Comparison of ENCODE assay signal across 8 mouse cellular contexts in the genomic region with DNA sequence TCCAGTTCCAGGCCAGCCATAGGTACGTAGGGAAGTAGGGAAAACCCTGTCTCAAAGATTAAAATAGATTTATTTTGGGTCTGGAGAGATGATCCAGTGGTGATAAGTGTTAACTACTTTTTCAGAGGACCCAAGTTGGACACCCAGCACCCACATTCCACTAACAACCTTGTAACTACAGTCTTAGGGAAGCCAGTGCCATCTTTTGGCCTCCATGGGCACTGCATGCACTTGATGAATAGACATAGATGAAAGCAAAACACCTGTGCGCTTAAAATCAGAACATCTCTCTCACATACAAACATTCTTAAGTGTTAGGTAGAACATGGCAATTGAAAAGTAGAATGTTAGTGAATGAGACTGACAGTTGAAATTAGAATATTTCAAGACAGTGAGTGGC. TPM values are rescaled to one million over a fixed set of nuclear protein-coding genes. Genes with fewer than 3 reads are reported as not detected.
DNase-seq lines count a peak whose midpoint lies in the region; ATAC-seq and TF ChIP-seq lines count a peak whose summit lies in the region.

No protein-coding gene starts in this region.

- 95% methylated on average over 2 of the region's 2 CpGs for WGBS in forebrain, embryonic 14.5 days
- 100% methylated on average over 2 of the region's 2 CpGs for WGBS in limb, embryonic 13.5 days
- WGBS in stomach, embryonic 15.5 days = 95% methylated on average over 2 of the region's 2 CpGs

- H3K79me2 ChIP-seq in MEL (ENCODE audit: control insufficient read depth, insufficient read depth, low read length, poor library complexity) = peaks cover 53% of the 10 kb centered on the region

- H3K27ac ChIP-seq in MEL (ENCODE audit: control insufficient read depth, low read depth, low read length) = no peak overlapping the region
- H3K27ac ChIP-seq in forebrain, embryonic 14.5 days (ENCODE audit: low read depth, low read length) = no peak overlapping the region
- no peak overlapping the region for H3K27ac ChIP-seq in limb, embryonic 13.5 days
- H3K27ac ChIP-seq in stomach, embryonic 15.5 days = no peak overlapping the region

- ATAC-seq in forebrain, embryonic 14.5 days = no peak
- no peak for ATAC-seq in limb, embryonic 13.5 days (ENCODE audit: low FRiP score, low read depth)
- no peak for ATAC-seq in stomach, embryonic 15.5 days (ENCODE audit: insufficient read depth, low FRiP score, low read depth)
- ATAC-seq in erythroid progenitor cell, adult 5-6 weeks (replicated peaks; ENCODE audit: low FRiP score, poor library complexity, severe bottlenecking) = no peak

- peaks cover 3 to 19% of the 10 kb centered on the region in 2 experiments; a peak in 1 of 4 replicates for H3K4me1 ChIP-seq in MEL (ENCODE audit: control insufficient read depth in 1 of 2, insufficient read depth in 2 of 2, low read length in 2 of 2)
- H3K4me1 ChIP-seq in forebrain, embryonic 14.5 days (ENCODE audit: control insufficient read depth, insufficient read depth, low read length) = peaks cover 17% of the 10 kb centered on the region
- peaks cover 32% of the 10 kb centered on the region for H3K4me1 ChIP-seq in limb, embryonic 13.5 days
- peaks cover 19% of the 10 kb centered on the region for H3K4me1 ChIP-seq in stomach, embryonic 15.5 days

- no peak for TF ChIP-seq EP300 in MEL (IDR thresholded peaks at IDR 0.05; ENCODE audit: low read depth in 1 of 2, low read length in 2 of 2)

- H3K36me3 ChIP-seq in MEL (ENCODE audit: control insufficient read depth in 1 of 2, insufficient read depth in 2 of 2, low read length in 2 of 2) = peaks cover 21 to 50% of the 10 kb centered on the region in 2 experiments
- peaks cover 50% of the 10 kb centered on the region for H3K36me3 ChIP-seq in forebrain, embryonic 14.5 days (ENCODE audit: control insufficient read depth, insufficient read depth, low read length)
- H3K36me3 ChIP-seq in limb, embryonic 13.5 days = peaks cover 58% of the 10 kb centered on the region
- peaks cover 37% of the 10 kb centered on the region for H3K36me3 ChIP-seq in stomach, embryonic 15.5 days

- H3K9me3 ChIP-seq in MEL (replicated peaks; ENCODE audit: insufficient read depth, low read length) = no peaks in the 10 kb centered on the region
- H3K9me3 ChIP-seq in forebrain, embryonic 14.5 days (replicated peaks; ENCODE audit: control insufficient read depth, low read length) = no peaks in the 10 kb centered on the region
- H3K9me3 ChIP-seq in limb, embryonic 13.5 days = no peaks in the 10 kb centered on the region; the same call in 1 of the 2 replicates
- no peaks in the 10 kb centered on the region for H3K9me3 ChIP-seq in stomach, embryonic 15.5 days

- peak; percentile 35 to 63 (median 53) for TF ChIP-seq CTCF in MEL (IDR thresholded peaks at IDR 0.05 in 2 of 3, conservative IDR thresholded peaks at IDR 0.05 in 1 of 3; ENCODE audit: control insufficient read depth in 1 of 3, insufficient read depth in 1 of 3, low read depth in 2 of 3, low read length in 3 of 3, poor library complexity in 1 of 3, severe bottlenecking in 1 of 3)

- peak; percentile 53 for TF ChIP-seq RAD21 in MEL (IDR thresholded peaks at IDR 0.05; ENCODE audit: low read depth, low read length)

- peak overlapping the region in 1 of 2 experiments; percentile 98; a peak in 2 of 4 replicates for H3K4me3 ChIP-seq in MEL (ENCODE audit: control insufficient read depth in 1 of 2, insufficient read depth in 1 of 2, low read depth in 2 of 2, low read length in 2 of 2)
- H3K4me3 ChIP-seq in forebrain, embryonic 14.5 days (ENCODE audit: low read depth, low read length) = peak overlapping the region; percentile 78; the same call in 1 of the 2 replicates
- peak overlapping the region; percentile 95; the same call in 1 of the 2 replicates for H3K4me3 ChIP-seq in limb, embryonic 13.5 days
- peak overlapping the region; percentile 96; the same call in 1 of the 2 replicates for H3K4me3 ChIP-seq in stomach, embryonic 15.5 days (replicated peaks)

- DNase-seq in kidney, adult 11 months = peak; percentile 7
- no peak for DNase-seq in kidney, postnatal 14 days
- peak; percentile 67 for DNase-seq in MEL (ENCODE audit: low read depth, low spot score)
- no peak for DNase-seq in forebrain, embryonic 14.5 days (ENCODE audit: low spot score)
- DNase-seq in layer of hippocampus, adult 9-10 months (ENCODE audit: low spot score) = no peak

- peak overlapping the region; percentile 69 for H3K4me2 ChIP-seq in forebrain, embryonic 14.5 days (ENCODE audit: low read length)
- peak overlapping the region; percentile 89 for H3K4me2 ChIP-seq in limb, embryonic 13.5 days (replicated peaks)
- peak overlapping the region; percentile 72 for H3K4me2 ChIP-seq in stomach, embryonic 15.5 days

- no peak overlapping the region for H3K9ac ChIP-seq in MEL (ENCODE audit: control insufficient read depth, low read depth, low read length, poor library complexity, severe bottlenecking)
- H3K9ac ChIP-seq in forebrain, embryonic 14.5 days (ENCODE audit: low read length) = no peak overlapping the region
- H3K9ac ChIP-seq in limb, embryonic 13.5 days = peak overlapping the region; percentile 95; the same call in 1 of the 2 replicates
- no peak overlapping the region for H3K9ac ChIP-seq in stomach, embryonic 15.5 days

- TF ChIP-seq POLR2A in MEL (IDR thresholded peaks at IDR 0.05; ENCODE audit: control insufficient read depth in 1 of 2, insufficient read depth in 1 of 2, low read depth in 1 of 2, low read length in 2 of 2, poor library complexity in 1 of 2) = no peak

- H3K27me3 ChIP-seq in MEL (ENCODE audit: control insufficient read depth in 1 of 2, insufficient read depth in 2 of 2, low read length in 2 of 2) = no peaks in the 10 kb centered on the region
- no peaks in the 10 kb centered on the region for H3K27me3 ChIP-seq in forebrain, embryonic 14.5 days (replicated peaks; ENCODE audit: control insufficient read depth, insufficient read depth, low read length)
- no peaks in the 10 kb centered on the region for H3K27me3 ChIP-seq in limb, embryonic 13.5 days
- H3K27me3 ChIP-seq in stomach, embryonic 15.5 days (replicated peaks) = no peaks in the 10 kb centered on the region

RNA-seq across cellular contexts. Expression of gene Atp5f1, which starts 0.8 kb away (rescaled TPM):
- total RNA-seq in MEL (2012; rRNA removed) = 309 and 313 TPM in 2 replicates
- 100 to 1,000 TPM in 1 of 2 experiments, not detected in 1; 344 TPM for polyA plus RNA-seq in MEL (2012; ENCODE audit: insufficient read depth in 1 of 2, insufficient read length in 2 of 2, low read depth in 1 of 2, low replicate concordance in 2 of 2, missing spikeins in 1 of 2)
- 552 and 581 TPM in 2 replicates for polyA plus RNA-seq in forebrain, embryonic 14.5 days (2014; fragmentation: Nextera tagmentation; extraction: Ambion mirVana)
- 456 and 469 TPM in 2 replicates for polyA plus RNA-seq in limb, embryonic 13.5 days (2015; fragmentation: Nextera tagmentation; extraction: Ambion mirVana)
- 479 and 520 TPM in 2 replicates for polyA plus RNA-seq in stomach, embryonic 15.5 days (2015; fragmentation: Nextera tagmentation; extraction: Ambion mirVana)
- 263 and 304 TPM in 2 replicates for total RNA-seq in erythroid progenitor cell, adult 5-6 weeks (2015; ENCODE audit: low replicate concordance)
- total RNA-seq in erythroid progenitor cell, adult 5-6 weeks (2017; ENCODE audit: low replicate concordance) = 199 and 322 TPM in 2 replicates

RNA-seq across cellular contexts. Expression of gene Wdr77, which starts 1.5 kb away (rescaled TPM):
- 103 and 116 TPM in 2 replicates for total RNA-seq in MEL (2012; rRNA removed)
- 100 to 1,000 TPM in 1 of 2 experiments, not detected in 1; 204 TPM for polyA plus RNA-seq in MEL (2012; ENCODE audit: insufficient read depth in 1 of 2, insufficient read length in 2 of 2, low read depth in 1 of 2, low replicate concordance in 2 of 2, missing spikeins in 1 of 2)
- polyA plus RNA-seq in forebrain, embryonic 14.5 days (2014; fragmentation: Nextera tagmentation; extraction: Ambion mirVana) = 87.5 and 88.2 TPM in 2 replicates
- 114 and 119 TPM in 2 replicates for polyA plus RNA-seq in limb, embryonic 13.5 days (2015; fragmentation: Nextera tagmentation; extraction: Ambion mirVana)
- 118 and 125 TPM in 2 replicates for polyA plus RNA-seq in stomach, embryonic 15.5 days (2015; fragmentation: Nextera tagmentation; extraction: Ambion mirVana)
- total RNA-seq in erythroid progenitor cell, adult 5-6 weeks (2015; ENCODE audit: low replicate concordance) = 11.5 and 17.6 TPM in 2 replicates
- 8.7 and 10.1 TPM in 2 replicates for total RNA-seq in erythroid progenitor cell, adult 5-6 weeks (2017; ENCODE audit: low replicate concordance)

RNA-seq across cellular contexts. Expression of gene Ovgp1, which starts 12.8 kb away (rescaled TPM):
- total RNA-seq in MEL (2012; rRNA removed) = 0.62 and 0.65 TPM in 2 replicates
- polyA plus RNA-seq in MEL (2012; ENCODE audit: insufficient read depth in 1 of 2, insufficient read length in 2 of 2, low read depth in 1 of 2, low replicate concordance in 2 of 2, missing spikeins in 1 of 2) = 1 to 10 TPM in 1 of 2 experiments, not detected in 1; 2.2 TPM
- 1.9 and 2.6 TPM in 2 replicates for polyA plus RNA-seq in forebrain, embryonic 14.5 days (2014; fragmentation: Nextera tagmentation; extraction: Ambion mirVana)
- 1.5 TPM in 2 replicates for polyA plus RNA-seq in limb, embryonic 13.5 days (2015; fragmentation: Nextera tagmentation; extraction: Ambion mirVana)
- polyA plus RNA-seq in stomach, embryonic 15.5 days (2015; fragmentation: Nextera tagmentation; extraction: Ambion mirVana) = 0.86 and 1.2 TPM in 2 replicates
- total RNA-seq in erythroid progenitor cell, adult 5-6 weeks (2015; ENCODE audit: low replicate concordance) = 5.0 and 9.4 TPM in 2 replicates
- 0.30 and 3.9 TPM in 2 replicates for total RNA-seq in erythroid progenitor cell, adult 5-6 weeks (2017; ENCODE audit: low replicate concordance)

RNA-seq across cellular contexts. Expression of gene I830077J02Rik, which starts 28.2 kb away (rescaled TPM):
- total RNA-seq in MEL (2012; rRNA removed) = 2.8 and 5.9 TPM in 2 replicates
- polyA plus RNA-seq in MEL (2012; ENCODE audit: insufficient read depth in 1 of 2, insufficient read length in 2 of 2, low read depth in 1 of 2, low replicate concordance in 2 of 2, missing spikeins in 1 of 2) = 1 to 10 TPM in 1 of 2 experiments, not detected in 1; 9.4 TPM
- polyA plus RNA-seq in forebrain, embryonic 14.5 days (2014; fragmentation: Nextera tagmentation; extraction: Ambion mirVana) = 0.36 TPM in 1 of 2 replicates, not detected in the other
- polyA plus RNA-seq in limb, embryonic 13.5 days (2015; fragmentation: Nextera tagmentation; extraction: Ambion mirVana) = 0.38 and 0.55 TPM in 2 replicates
- polyA plus RNA-seq in stomach, embryonic 15.5 days (2015; fragmentation: Nextera tagmentation; extraction: Ambion mirVana) = 1.4 and 2.1 TPM in 2 replicates
- total RNA-seq in erythroid progenitor cell, adult 5-6 weeks (2015; ENCODE audit: low replicate concordance) = 9.4 and 12.2 TPM in 2 replicates
- total RNA-seq in erythroid progenitor cell, adult 5-6 weeks (2017; ENCODE audit: low replicate concordance) = 1.4 and 3.4 TPM in 2 replicates

RNA-seq across cellular contexts. Expression of gene Pifo, which starts 53.7 kb away (rescaled TPM):
- not detected in 2 replicates for total RNA-seq in MEL (2012; rRNA removed)
- not detected for polyA plus RNA-seq in MEL (2012; ENCODE audit: insufficient read depth in 1 of 2, insufficient read length in 2 of 2, low read depth in 1 of 2, low replicate concordance in 2 of 2, missing spikeins in 1 of 2)
- 7.8 and 8.3 TPM in 2 replicates for polyA plus RNA-seq in forebrain, embryonic 14.5 days (2014; fragmentation: Nextera tagmentation; extraction: Ambion mirVana)
- polyA plus RNA-seq in limb, embryonic 13.5 days (2015; fragmentation: Nextera tagmentation; extraction: Ambion mirVana) = not detected in 2 replicates
- polyA plus RNA-seq in stomach, embryonic 15.5 days (2015; fragmentation: Nextera tagmentation; extraction: Ambion mirVana) = 0.19 TPM in 1 of 2 replicates, not detected in the other
- not detected in 2 replicates for total RNA-seq in erythroid progenitor cell, adult 5-6 weeks (2015; ENCODE audit: low replicate concordance)
- total RNA-seq in erythroid progenitor cell, adult 5-6 weeks (2017; ENCODE audit: low replicate concordance) = not detected in 2 replicates

Comparison
In these comparisons a context has a peak if more than half of its experiments do, and no peak if none do; other contexts are left out.
1. DNase-seq: peak in kidney, adult 11 months (single experiment) and MEL (single experiment); none in kidney, postnatal 14 days (single experiment), forebrain, embryonic 14.5 days (single experiment) and layer of hippocampus, adult 9-10 months (single experiment).
2. Peak in every context shown above with its lines, with median percentiles within 50 percentile points of each other: H3K4me2 ChIP-seq.